8 mouse cellular contexts compared by ENCODE assay signal in the genomic region with DNA sequence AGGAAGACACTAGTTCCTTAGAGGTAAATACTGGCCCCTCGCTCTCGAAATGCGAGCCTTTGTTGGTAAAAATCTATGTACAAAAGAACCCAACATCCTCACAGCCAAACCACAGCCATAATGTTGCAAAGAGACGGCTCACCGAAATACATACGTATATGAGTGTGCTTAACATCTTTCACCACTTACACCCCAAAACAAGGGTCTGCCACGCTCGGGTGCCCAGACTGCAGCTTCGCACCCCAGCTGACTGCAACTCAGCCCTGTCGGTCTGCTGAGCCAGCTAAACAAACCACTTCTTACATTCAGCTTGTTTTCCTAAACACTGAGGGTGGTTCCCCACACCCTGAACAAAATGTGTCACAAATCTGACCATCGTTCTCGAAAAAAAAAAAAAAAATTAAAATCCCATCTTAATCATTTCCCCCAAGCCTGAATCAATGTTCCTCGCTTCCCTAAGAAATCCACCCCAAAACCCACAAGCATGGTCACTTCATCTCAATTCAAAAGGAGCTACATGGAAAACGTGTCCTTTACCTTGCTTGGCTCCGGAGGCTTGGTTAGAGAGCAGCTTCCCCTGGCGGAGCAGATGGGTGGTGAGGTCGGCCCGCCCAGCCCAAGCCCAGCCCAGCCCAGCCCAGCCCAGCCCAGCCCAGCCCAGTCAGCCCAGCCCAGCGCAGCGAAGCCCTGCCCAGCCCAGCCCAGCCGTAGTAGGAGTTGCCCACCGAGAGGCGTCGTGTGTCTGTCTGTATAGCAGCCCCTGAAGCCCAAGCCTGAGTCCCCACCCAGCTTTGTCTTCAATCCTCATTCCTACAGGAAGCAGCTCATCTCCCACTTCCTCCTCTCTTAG. TPM values are rescaled to one million over a fixed set of nuclear protein-coding genes. Genes with fewer than 3 reads are reported as not detected.
A peak's percentile ranks its signal among the peaks of the same experiment; 100 is the strongest.
DNase-seq lines count a peak whose midpoint lies in the region; ATAC-seq lines count a peak whose summit lies in the region.

No protein-coding gene starts in this region.

- H3K9me3 ChIP-seq in intestine, embryonic 16.5 days (ENCODE audit: control insufficient read depth, low read length) = no peaks in the 10 kb centered on the region
- no peaks in the 10 kb centered on the region for H3K9me3 ChIP-seq in limb, embryonic 12.5 days
- no peaks in the 10 kb centered on the region for H3K9me3 ChIP-seq in midbrain, embryonic 12.5 days

- 2% methylated on average over 24 of the region's 24 CpGs for WGBS in intestine, embryonic 16.5 days
- under 1% methylated on average over 24 of the region's 24 CpGs for WGBS in limb, embryonic 12.5 days
- under 1% methylated on average over 24 of the region's 24 CpGs for WGBS in midbrain, embryonic 12.5 days

- H3K9ac ChIP-seq in intestine, embryonic 16.5 days (ENCODE audit: low read depth, low read length) = peak overlapping the region; percentile 73
- H3K9ac ChIP-seq in limb, embryonic 12.5 days (replicated peaks) = peak overlapping the region; percentile 65
- peak overlapping the region; percentile 79 for H3K9ac ChIP-seq in midbrain, embryonic 12.5 days (replicated peaks)

- H3K27me3 ChIP-seq in intestine, embryonic 16.5 days (replicated peaks; ENCODE audit: control insufficient read depth, insufficient read depth, low read length) = no peaks in the 10 kb centered on the region
- H3K27me3 ChIP-seq in limb, embryonic 12.5 days = no peaks in the 10 kb centered on the region
- H3K27me3 ChIP-seq in midbrain, embryonic 12.5 days = no peaks in the 10 kb centered on the region

- DNase-seq in 3134 (ENCODE audit: extremely low read depth, insufficient read length, low spot score) (peak; percentile 68), adipocyte (ENCODE audit: low spot score) (peak; percentile 67)
- DNase-seq in embryo, embryonic 11 days = peak; percentile 92
- peak; percentile 48 for DNase-seq in skeletal muscle tissue, adult 2 months (ENCODE audit: low read depth, low spot score)

- H3K4me2 ChIP-seq in intestine, embryonic 16.5 days (ENCODE audit: low read depth, low read length) = peak overlapping the region; percentile 75
- H3K4me2 ChIP-seq in limb, embryonic 12.5 days = peak overlapping the region; percentile 67
- H3K4me2 ChIP-seq in midbrain, embryonic 12.5 days (replicated peaks) = peak overlapping the region; percentile 57

- ATAC-seq in granulocyte monocyte progenitor cell, adult 5-6 weeks (replicated peaks; ENCODE audit: poor library complexity, severe bottlenecking) = peak; percentile 74
- ATAC-seq in intestine, embryonic 16.5 days = peak; percentile 97
- peak; percentile 97 for ATAC-seq in limb, embryonic 12.5 days (ENCODE audit: insufficient number of reproducible peaks, insufficient read depth, low FRiP score, low TSS enrichment, low read depth)
- peak; percentile 97 for ATAC-seq in midbrain, embryonic 12.5 days (ENCODE audit: low FRiP score, low read depth)

- peak overlapping the region; percentile 55 for H3K4me3 ChIP-seq in intestine, embryonic 16.5 days (ENCODE audit: low read length)
- H3K4me3 ChIP-seq in limb, embryonic 12.5 days (replicated peaks) = peak overlapping the region; percentile 52
- peak overlapping the region; percentile 63 for H3K4me3 ChIP-seq in midbrain, embryonic 12.5 days

- H3K27ac ChIP-seq in intestine, embryonic 16.5 days (ENCODE audit: low read length) = peak overlapping the region; percentile 89
- H3K27ac ChIP-seq in limb, embryonic 12.5 days = peak overlapping the region; percentile 93
- peak overlapping the region; percentile 97 for H3K27ac ChIP-seq in midbrain, embryonic 12.5 days (replicated peaks)

- H3K4me1 ChIP-seq in intestine, embryonic 16.5 days (ENCODE audit: control insufficient read depth, insufficient read depth, low read length) = peaks cover 13% of the 10 kb centered on the region
- peaks cover 29% of the 10 kb centered on the region for H3K4me1 ChIP-seq in limb, embryonic 12.5 days (replicated peaks)
- H3K4me1 ChIP-seq in midbrain, embryonic 12.5 days = peaks cover 40% of the 10 kb centered on the region

- H3K36me3 ChIP-seq in intestine, embryonic 16.5 days (ENCODE audit: control insufficient read depth, insufficient read depth, low read length) = no peaks in the 10 kb centered on the region
- H3K36me3 ChIP-seq in limb, embryonic 12.5 days = no peaks in the 10 kb centered on the region
- no peaks in the 10 kb centered on the region for H3K36me3 ChIP-seq in midbrain, embryonic 12.5 days

RNA-seq across cellular contexts. Expression of a gene that starts 0.8 kb away (rescaled TPM):
- total RNA-seq in granulocyte monocyte progenitor cell, adult 5-6 weeks (2014; fragmentation: Nextera tagmentation) = 24.8 and 36.0 TPM in 2 replicates
- 25.9 and 52.6 TPM in 2 replicates for total RNA-seq in granulocyte monocyte progenitor cell, adult 5-6 weeks (2017)
- polyA plus RNA-seq in intestine, embryonic 16.5 days (2015; fragmentation: Nextera tagmentation; extraction: Ambion mirVana) = 40.5 and 49.1 TPM in 2 replicates
- polyA plus RNA-seq in limb, embryonic 12.5 days (2016; fragmentation: Nextera tagmentation; extraction: Ambion mirVana) = 55.0 and 60.9 TPM in 2 replicates
- polyA plus RNA-seq in midbrain, embryonic 12.5 days (2016; fragmentation: Nextera tagmentation; extraction: Ambion mirVana) = 186 and 195 TPM in 2 replicates

Comparison
In these comparisons a context has a peak if more than half of its experiments do, and no peak if none do; other contexts are left out.
1. Peak in every context shown above with its lines: DNase-seq, ATAC-seq, H3K4me3 ChIP-seq and H3K27ac ChIP-seq.